Mouse (Mus musculus): Measurements from ENCODE around the gene Mxra7.

DNA sequence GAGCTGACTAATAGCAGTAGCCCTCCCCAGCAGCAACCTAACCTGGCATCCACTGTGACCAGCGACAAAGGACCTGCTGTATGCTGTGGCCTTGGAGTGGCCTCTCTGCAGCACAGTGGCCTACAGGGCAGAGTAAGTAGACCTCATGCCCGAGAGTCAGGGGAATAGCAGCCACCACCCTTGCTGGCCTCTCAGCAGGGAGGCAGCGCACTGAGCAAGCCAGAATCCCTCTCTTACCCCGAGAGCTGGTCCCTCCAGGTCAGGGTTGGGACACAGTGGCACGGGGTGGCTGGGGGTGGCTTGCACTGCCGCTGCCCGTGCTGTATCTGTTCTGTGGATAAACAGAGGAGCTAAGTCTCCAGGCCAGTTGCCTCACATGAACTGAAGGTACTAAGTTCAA is 11.8 kb upstream of the Mxra7 start:
- TF ChIP-seq POLR2A (IDR thresholded peaks at IDR 0.05; ENCODE audit: insufficient read length, low read depth), result no peak
- no peak for TF ChIP-seq TCF12 (IDR thresholded peaks at IDR 0.05; ENCODE audit: insufficient read depth, poor library complexity, severe bottlenecking)
- TF ChIP-seq POLR2AphosphoS2 (IDR thresholded peaks at IDR 0.05; ENCODE audit: insufficient read length, low read depth), result no peak
